Mouse (Mus musculus) neural tube, embryonic 14.5 days (tissue): ENCODE results near the gene Ccdc141. TPM values are rescaled to one million over a fixed set of nuclear protein-coding genes. Genes with fewer than 3 reads are reported as not detected.

ENCODE experiments used
- ATAC-seq: fragments of 200-750 bp; cut with Nextera tagmentation; 2 replicates; pipeline ENCODE4 v1.8.0; 2017; ENCODE audit warnings: low read depth, mild to moderate bottlenecking, moderate TSS enrichment, moderate library complexity
- H3K27ac ChIP-seq: fragments of 300-500 bp; sonication (generic); 2 replicates; pipeline ENCODE4 v1.5.1; 2014; ENCODE audit warnings: low read depth, mild to moderate bottlenecking, control low read depth, low read length, moderate library complexity, mixed read lengths
- H3K27me3 ChIP-seq: fragments of 300-500 bp; sonication (generic); 2 replicates; pipeline ENCODE4 v1.6.1; 2014; ENCODE audit warnings: low read length; ENCODE audit not compliant: control insufficient read depth, insufficient read depth
- H3K36me3 ChIP-seq: fragments of 300-500 bp; sonication (generic); 2 replicates; pipeline ENCODE4 v1.6.1; 2014; ENCODE audit warnings: low read length, mixed read lengths; ENCODE audit not compliant: control insufficient read depth, insufficient read depth
- H3K4me1 ChIP-seq: fragments of 300-500 bp; sonication (generic); 2 replicates; pipeline ENCODE4 v1.6.1; 2014; ENCODE audit warnings: low read length; ENCODE audit not compliant: control insufficient read depth, insufficient read depth
- H3K4me2 ChIP-seq: fragments of 300-500 bp; sonication (generic); 2 replicates; pipeline ENCODE4 v1.6.1; 2014; ENCODE audit warnings: mild to moderate bottlenecking, low read depth, low read length, control low read depth
- H3K4me3 ChIP-seq: fragments of 300-500 bp; sonication (generic); 2 replicates; pipeline ENCODE4 v1.5.1; 2014; ENCODE audit warnings: low read depth, low read length, control low read depth, mixed read lengths
- H3K9ac ChIP-seq: fragments of 300-500 bp; sonication (generic); replicated peaks from 2 replicates; pipeline ENCODE4 v1.6.1; 2014; ENCODE audit warnings: low read depth, mild to moderate bottlenecking, control low read depth, low read length, mixed read lengths
- H3K9me3 ChIP-seq: fragments of 300-500 bp; sonication (generic); 2 replicates; pipeline ENCODE4 v1.6.1; 2016; ENCODE audit warnings: low read length; ENCODE audit not compliant: control insufficient read depth
- WGBS: fragments of 180-500 bp; shearing (Covaris S2); extraction: QIAGEN DNeasy Blood & Tissue Kit; methylation state at CpG from one replicate; pipeline ENCODE4 v1.1.7; 2014; 5-methylcytosine and 5-hydroxymethylcytosine counted together
- polyA plus RNA-seq: library from polyadenylated mRNA; unstranded; fragments of >200 nt; fragmentation: Nextera tagmentation; extraction: Ambion mirVana; gene quantifications from 2 replicates; pipeline ENCODE4 v1.2.1, GENCODE M21; 2014

Gene Ccdc141
- polyA plus RNA-seq, 1 experiment from 2014 or later = 5.7 TPM

DNA sequence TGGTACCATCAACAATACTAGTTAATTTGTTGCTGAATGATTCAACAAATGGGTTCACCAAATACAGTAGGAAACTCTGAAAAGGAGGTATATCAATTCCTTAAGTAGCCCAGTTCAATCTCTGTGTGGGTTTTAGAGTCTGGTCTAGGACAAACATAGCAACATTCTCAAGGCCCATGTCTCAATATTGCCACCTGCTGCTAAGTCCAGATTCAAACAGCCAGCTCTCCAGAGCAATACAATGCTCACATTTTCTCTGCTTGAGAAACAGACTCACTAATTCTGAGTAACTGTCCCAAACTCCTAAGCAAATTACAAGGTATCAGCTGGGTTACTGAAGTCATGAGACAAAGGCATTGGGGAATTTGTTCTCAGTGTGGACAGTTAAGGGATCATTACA, 85.8 kb downstream of the Ccdc141 start:
- Histone ChIP-seq H3K36me3 (no peaks in the 10 kb centered on the region), H3K4me2 (no peak overlapping the region), H3K4me3 (no peak overlapping the region), H3K9me3 (no peaks in the 10 kb centered on the region), H3K9ac (no peak overlapping the region), H3K27me3 (no peaks in the 10 kb centered on the region), H3K4me1 (no peaks in the 10 kb centered on the region), H3K27ac (no peak overlapping the region)
- ATAC-seq = no peak

GRCm38 (mm10) chr2:77081156-77081555, 89.3 kb downstream of the Ccdc141 start:
- no peak overlapping the region for H3K27ac ChIP-seq
- H3K9me3 ChIP-seq = no peaks in the 10 kb centered on the region
- ATAC-seq = no peak
- H3K27me3 ChIP-seq = no peaks in the 10 kb centered on the region
- WGBS = 84% methylated on average over 2 of the region's 2 CpGs
- no peaks in the 10 kb centered on the region for H3K36me3 ChIP-seq
- H3K4me2 ChIP-seq = no peak overlapping the region
- H3K4me1 ChIP-seq = no peaks in the 10 kb centered on the region
- no peak overlapping the region for H3K4me3 ChIP-seq
- no peak overlapping the region for H3K9ac ChIP-seq

DNA sequence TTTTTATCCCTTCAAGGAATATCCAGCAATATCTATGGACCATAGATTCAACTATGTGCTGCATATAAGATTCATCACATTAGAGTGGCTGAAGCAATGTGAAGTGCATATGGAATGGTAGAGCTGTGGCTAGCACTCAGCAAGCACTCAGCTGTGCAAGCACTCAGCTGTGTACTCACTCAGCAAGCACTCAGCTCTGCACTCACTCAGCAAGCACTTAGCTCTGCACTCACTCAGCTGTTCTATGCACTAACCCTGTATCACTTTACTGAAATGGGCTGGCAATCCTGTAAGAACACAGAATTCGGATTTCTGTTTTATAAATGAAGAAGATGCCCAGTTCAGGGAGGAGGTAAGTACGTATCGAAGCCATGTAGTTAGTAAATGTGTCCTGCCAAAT, 89.8 kb downstream of the Ccdc141 start:
- 93% methylated on average over 3 of the region's 3 CpGs for WGBS
- no peaks in the 10 kb centered on the region for H3K9me3 ChIP-seq
- no peak overlapping the region for H3K4me2 ChIP-seq
- H3K4me1 ChIP-seq = no peaks in the 10 kb centered on the region
- H3K27ac ChIP-seq = no peak overlapping the region
- H3K27me3 ChIP-seq = no peaks in the 10 kb centered on the region
- ATAC-seq = no peak
- no peaks in the 10 kb centered on the region for H3K36me3 ChIP-seq
- H3K9ac ChIP-seq = no peak overlapping the region
- no peak overlapping the region for H3K4me3 ChIP-seq

DNA sequence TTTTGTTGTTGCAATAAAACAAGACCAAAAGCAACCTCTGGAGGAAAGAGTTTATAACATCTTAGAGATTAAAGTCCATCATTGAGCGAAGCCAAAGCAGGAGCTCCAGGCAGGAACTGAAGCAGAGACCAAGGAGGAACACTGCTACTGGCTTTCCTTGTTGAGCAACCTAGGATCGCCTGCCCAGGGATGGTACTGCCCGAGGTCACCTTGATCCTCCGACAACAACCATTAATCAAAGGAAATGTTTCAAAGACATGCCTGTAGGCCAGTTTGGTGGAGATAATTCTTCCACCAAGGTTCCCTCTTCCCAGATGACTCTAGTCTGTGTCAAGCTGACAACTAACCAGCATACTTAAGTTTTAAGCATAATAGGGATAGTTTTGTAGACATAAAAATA, 91.7 kb downstream of the Ccdc141 start:
- no peak overlapping the region for H3K4me2 ChIP-seq
- H3K27ac ChIP-seq = no peak overlapping the region
- H3K4me1 ChIP-seq = no peaks in the 10 kb centered on the region
- no peak for ATAC-seq
- WGBS = 93% methylated on average over 4 of the region's 4 CpGs
- H3K9me3 ChIP-seq = no peaks in the 10 kb centered on the region
- no peak overlapping the region for H3K4me3 ChIP-seq
- no peak overlapping the region for H3K9ac ChIP-seq
- H3K27me3 ChIP-seq = no peaks in the 10 kb centered on the region
- H3K36me3 ChIP-seq = no peaks in the 10 kb centered on the region

GRCm38 (mm10) chr2:77074373-77074772, 96.1 kb downstream of the Ccdc141 start:
- no peak overlapping the region for H3K4me3 ChIP-seq
- no peak overlapping the region for H3K27ac ChIP-seq
- WGBS = 57% methylated on average over 6 of the region's 6 CpGs
- no peaks in the 10 kb centered on the region for H3K36me3 ChIP-seq
- H3K4me1 ChIP-seq = no peaks in the 10 kb centered on the region
- ATAC-seq = no peak
- H3K4me2 ChIP-seq = no peak overlapping the region
- no peaks in the 10 kb centered on the region for H3K27me3 ChIP-seq
- H3K9me3 ChIP-seq = no peaks in the 10 kb centered on the region
- no peak overlapping the region for H3K9ac ChIP-seq

GRCm38 (mm10) chr2:77073930-77074329, 96.5 kb downstream of the Ccdc141 start:
- no peak overlapping the region for H3K9ac ChIP-seq
- no peaks in the 10 kb centered on the region for H3K9me3 ChIP-seq
- no peaks in the 10 kb centered on the region for H3K36me3 ChIP-seq
- no peak for ATAC-seq
- WGBS = 64% methylated on average over 5 of the region's 5 CpGs
- H3K4me3 ChIP-seq = no peak overlapping the region
- H3K27me3 ChIP-seq = no peaks in the 10 kb centered on the region
- no peak overlapping the region for H3K4me2 ChIP-seq
- no peaks in the 10 kb centered on the region for H3K4me1 ChIP-seq
- H3K27ac ChIP-seq = no peak overlapping the region

- Histone ChIP-seq H3K36me3 (no peaks in the 10 kb centered on the region), H3K9ac (no peak overlapping the region), H3K4me1 (no peaks in the 10 kb centered on the region), H3K27me3 (no peaks in the 10 kb centered on the region), H3K4me2 (no peak overlapping the region), H3K27ac (no peak overlapping the region), H3K9me3 (no peaks in the 10 kb centered on the region), H3K4me3 (no peak overlapping the region)
- peak; percentile 55; the same call in 1 of the 2 replicates for ATAC-seq
- 28% methylated on average over 6 of the region's 6 CpGs for WGBS
Measured at GRCm38 (mm10) chr2:77065294-77065693, 105.1 kb downstream of the Ccdc141 start.

GRCm38 (mm10) chr2:77061871-77062270, 108.6 kb downstream of the Ccdc141 start:
- WGBS = 34% methylated on average over 3 of the region's 3 CpGs
- H3K27me3 ChIP-seq = no peaks in the 10 kb centered on the region
- H3K27ac ChIP-seq = no peak overlapping the region
- no peak overlapping the region for H3K4me2 ChIP-seq
- H3K4me3 ChIP-seq = no peak overlapping the region
- 0 out of 2 replicates have a peak, but pooled peaks have one; percentile 36 for ATAC-seq
- H3K9me3 ChIP-seq = no peaks in the 10 kb centered on the region
- no peak overlapping the region for H3K9ac ChIP-seq
- H3K4me1 ChIP-seq = peaks cover under 1% of the 10 kb centered on the region
- H3K36me3 ChIP-seq = no peaks in the 10 kb centered on the region

DNA sequence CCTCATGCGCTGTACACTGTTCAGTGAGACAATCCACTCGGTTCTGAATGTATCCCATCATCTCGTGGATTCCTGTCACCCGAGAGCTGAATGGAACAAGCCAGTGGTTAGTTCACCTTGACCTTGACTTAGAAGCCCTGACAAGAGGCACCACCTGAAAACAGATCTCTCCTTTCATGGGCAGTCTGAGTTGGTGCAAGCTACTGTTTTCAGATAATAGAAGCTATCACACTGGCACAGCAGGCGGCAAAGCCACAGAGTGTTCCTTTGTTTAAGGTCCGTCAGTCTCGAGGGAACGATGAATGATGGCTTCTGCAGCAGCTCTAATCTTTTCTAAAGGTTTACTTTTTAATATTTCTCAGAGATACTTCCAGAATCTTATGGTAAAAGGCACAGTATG, 110.8 kb downstream of the Ccdc141 start:
- Histone ChIP-seq H3K4me2 (no peak overlapping the region), H3K4me1 (peaks cover 3% of the 10 kb centered on the region), H3K27ac (no peak overlapping the region), H3K36me3 (no peaks in the 10 kb centered on the region), H3K4me3 (no peak overlapping the region), H3K9me3 (no peaks in the 10 kb centered on the region), H3K27me3 (no peaks in the 10 kb centered on the region), H3K9ac (no peak overlapping the region)
- no peak for ATAC-seq
- 26% methylated on average over 8 of the region's 8 CpGs for WGBS

DNA sequence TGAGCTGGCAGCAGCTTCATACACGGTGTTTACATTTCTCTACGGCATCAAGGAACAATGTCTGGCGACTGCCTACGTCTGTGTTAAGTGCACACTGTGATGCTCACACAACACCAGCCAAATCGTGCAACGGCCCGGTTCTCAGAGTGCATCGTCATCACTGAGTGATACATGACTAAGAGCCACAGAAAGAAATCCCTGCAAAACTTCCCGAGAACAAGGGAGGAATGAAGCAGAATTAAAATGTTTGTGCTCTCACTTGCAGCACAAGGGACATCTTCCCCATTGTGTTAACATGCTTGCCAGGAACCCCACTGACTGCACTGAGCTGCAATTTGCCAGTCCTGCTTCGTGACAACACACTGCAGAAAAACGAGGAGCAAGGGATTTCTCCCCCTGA, 114.1 kb downstream of the Ccdc141 start:
- Histone ChIP-seq H3K4me1 (peaks cover 3% of the 10 kb centered on the region), H3K9ac (0 out of 2 replicates have a peak overlapping the region, but pooled peaks have one; percentile 22), H3K4me3 (no peak overlapping the region), H3K4me2 (peak overlapping the region; percentile 23; the same call in 1 of the 2 replicates), H3K9me3 (no peaks in the 10 kb centered on the region), H3K36me3 (no peaks in the 10 kb centered on the region), H3K27me3 (no peaks in the 10 kb centered on the region), H3K27ac (peak overlapping the region; percentile 29; the same call in 1 of the 2 replicates)
- 37% methylated on average over 11 of the region's 11 CpGs for WGBS
- peak; percentile 64 for ATAC-seq
